Mouse (Mus musculus) kidney, adult 2 months (tissue): Measurements from ENCODE around the gene Palm.

Source experiments
- CTCF ChIP-seq: fragments of 200-500 bp; conservative IDR thresholded peaks from 2 replicates; pipeline ENCODE4 v1.5.1; 2011; ENCODE audit warnings: low read depth, mild to moderate bottlenecking, control low read depth, low read length, moderate library complexity, mixed read lengths; ENCODE audit not compliant: insufficient read depth, insufficient read length
- POLR2A ChIP-seq: fragments of 200-500 bp; IDR thresholded peaks from one replicate; pipeline ENCODE4 v1.6.1; 2011; ENCODE audit warnings: low read depth, low read length, control low read depth

DNA sequence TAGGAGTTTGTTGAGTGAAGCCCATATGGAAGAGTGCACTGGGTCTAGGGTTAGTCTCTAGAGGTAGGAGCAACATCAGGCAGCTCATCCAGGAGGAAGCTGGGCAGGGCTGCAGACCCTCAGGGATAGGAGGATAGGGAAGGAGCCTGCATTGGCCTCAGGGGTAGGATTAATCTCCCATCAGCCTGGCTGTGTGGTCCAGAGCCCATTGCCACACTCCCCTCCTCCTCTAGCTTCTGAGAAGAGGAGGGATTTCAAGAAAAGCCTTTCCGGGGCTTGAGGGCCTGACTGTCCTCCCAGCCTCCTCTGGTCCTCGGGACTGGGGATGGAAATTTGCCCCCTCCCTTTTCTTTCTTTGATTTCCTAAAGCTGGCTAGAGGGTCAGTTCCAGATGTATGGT, 14.2 kb upstream of the Palm start:
- no peak for TF ChIP-seq CTCF
- TF ChIP-seq POLR2A: no peak
